Mouse (Mus musculus) duodenum, adult 2 months (tissue): ENCODE measurements around the gene Crocc. TPM values are rescaled to one million over a fixed set of nuclear protein-coding genes. Genes with fewer than 3 reads are reported as not detected.

Source experiments
- polyA plus RNA-seq: library from polyadenylated mRNA; depleted of rRNA; stranded (reverse); fragments of >200 nt; gene quantifications from 2 replicates; pipeline ENCODE4 v1.2.3, GENCODE M21; 2012; ENCODE audit warnings: low replicate concordance; rRNA removed

Crocc gene
- polyA plus RNA-seq, result 3.3 and 7.0 TPM in 2 replicates

DNA sequence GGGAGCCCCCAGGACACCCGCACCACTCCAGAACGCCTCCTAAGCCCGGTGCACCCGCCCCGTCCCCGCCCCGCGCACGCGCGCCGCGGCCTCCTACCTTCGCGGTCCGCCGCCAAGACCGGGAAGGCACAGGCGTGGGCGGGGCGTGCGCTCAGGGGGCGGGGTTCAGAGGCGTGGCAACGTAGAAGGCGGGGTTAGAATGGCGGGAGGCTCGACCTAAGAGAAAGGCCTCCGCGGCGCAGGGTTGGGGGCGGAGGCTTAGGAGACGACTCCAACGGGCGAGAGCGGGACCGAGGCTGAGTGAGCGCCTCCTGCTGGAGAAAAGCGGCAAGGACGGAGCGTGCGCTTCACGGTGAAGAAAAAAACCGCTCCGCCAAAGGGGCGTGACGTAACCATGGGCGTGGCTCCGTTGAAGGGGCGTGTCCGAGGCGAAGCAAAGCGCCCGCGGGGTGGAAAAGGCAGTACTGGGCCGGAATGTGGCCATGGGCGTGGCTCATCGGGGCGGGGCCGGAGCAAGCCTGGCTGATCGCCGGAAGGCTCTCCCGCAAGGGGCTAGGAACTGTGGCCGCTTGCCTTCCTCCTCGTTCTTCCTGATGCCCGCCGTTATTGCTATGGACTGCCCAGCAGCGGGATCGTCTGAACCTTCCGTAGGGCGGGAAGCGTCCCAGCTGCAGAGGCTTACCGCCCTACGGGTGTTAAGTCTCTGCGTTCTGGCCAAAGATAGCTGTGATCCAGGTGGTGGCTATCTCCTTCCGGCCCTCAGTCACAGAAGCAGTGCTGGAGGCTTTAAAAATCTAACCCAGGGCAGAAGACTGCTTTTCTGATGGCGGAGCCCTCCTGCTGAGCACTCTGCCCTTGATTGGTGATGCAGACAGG, at the start of gene Crocc:
TSS of gene Crocc (minus strand) at position 125 of the 876 bp plus-strand sequence.

DNA sequence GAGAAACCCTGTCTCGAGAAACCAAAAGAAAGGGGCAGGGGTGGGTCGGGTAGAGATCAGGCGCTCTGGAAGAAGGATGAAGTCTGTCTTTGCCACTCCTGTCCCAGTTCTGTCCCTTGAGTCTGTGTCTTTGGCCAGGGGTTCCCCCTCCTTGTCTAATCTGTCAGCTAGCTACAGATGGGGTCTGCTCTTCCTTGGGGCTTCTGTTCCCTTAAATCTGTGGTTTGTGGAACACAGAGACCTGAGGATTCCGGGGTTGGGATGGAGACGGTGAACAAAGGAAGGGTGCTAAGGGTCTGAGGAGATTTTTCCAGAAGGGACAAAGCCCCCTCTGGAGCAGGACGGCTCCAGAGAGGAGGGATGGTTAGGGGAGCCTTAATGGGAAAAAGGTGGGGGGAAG, 27.7 kb upstream of the Crocc start, which contains the start of gene Spata21:
TSS of gene Spata21 (plus strand) at position 301 of the 400 bp plus-strand sequence.

DNA sequence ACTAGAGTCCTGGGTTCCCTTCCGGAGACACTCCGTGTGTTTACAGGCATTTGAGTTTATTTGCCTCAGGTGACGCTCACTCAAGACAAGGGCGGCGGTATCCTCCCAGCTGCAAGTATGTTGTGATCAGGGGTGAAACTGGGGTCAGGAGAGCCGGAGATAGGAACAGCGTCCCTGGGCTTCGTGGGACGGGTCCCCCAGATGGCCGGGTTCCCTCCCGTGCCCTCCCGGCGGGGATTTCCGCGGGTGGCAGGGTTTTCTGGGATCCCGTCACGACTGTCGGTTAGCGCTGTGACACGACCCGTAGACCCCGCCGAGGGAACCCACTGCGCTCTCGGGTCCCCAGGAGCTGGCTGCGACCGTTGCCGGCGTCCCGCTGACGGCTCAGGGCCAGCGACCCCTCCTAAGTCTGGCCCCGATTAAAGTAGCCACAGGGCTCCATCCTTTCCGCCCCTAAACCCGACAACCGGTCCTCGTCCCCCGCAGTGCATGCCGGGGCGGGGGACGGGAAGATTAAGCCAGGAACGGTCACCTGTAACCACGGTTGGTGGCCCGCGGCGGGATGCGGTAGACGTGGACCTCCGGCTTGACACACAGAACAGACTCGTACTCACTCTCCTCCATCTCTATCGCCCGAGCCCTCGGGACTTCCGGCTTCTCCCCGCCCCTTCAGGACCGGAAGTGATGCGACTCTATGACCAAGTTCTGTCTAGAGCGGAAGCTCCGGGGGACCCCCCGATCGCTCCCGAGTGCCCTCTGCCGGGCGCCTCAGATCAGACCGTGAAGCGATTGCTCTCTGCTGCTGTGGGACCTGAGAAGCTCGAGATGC, 17.5 kb upstream of the Crocc start, which contains the start of gene Necap2:
TSS of gene Necap2 (minus strand) at position 677 of the 829 bp plus-strand sequence.

DNA sequence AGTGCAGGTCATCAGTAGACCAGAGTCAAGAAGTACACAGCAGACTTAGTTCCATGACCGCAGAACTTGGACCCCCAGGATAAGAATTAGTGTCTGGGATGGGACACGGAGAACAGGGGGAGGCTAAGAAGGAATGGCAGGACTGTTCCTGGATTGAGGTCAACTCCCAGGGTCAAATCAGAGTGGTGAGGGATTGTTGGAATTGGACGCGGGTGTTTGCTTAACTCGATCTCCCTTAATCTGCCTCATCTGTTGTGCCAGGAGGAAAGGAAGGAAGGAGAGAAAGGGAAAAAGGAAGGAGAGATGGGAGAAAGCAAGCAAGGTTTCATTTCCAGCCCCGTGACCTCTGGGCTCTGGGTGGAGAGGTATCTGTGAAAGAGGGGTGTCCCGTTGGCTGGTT, 50.2 kb downstream of the Crocc start, which contains the start of gene Mfap2:
TSS of gene Mfap2 (plus strand) at position 301 of the 400 bp plus-strand sequence.

GRCm38 (mm10) chr4:140986711-140987395, 73.5 kb downstream of the Crocc start, which contains the start of gene Atp13a2:
Gene Atp13a2 (plus strand): TSS chr4:140986873.

Other genes starting within 250 kb of the Crocc start
- 0.09 TPM in 1 of 2 replicates, not detected in the other for gene Padi3, start 249.9 kb downstream of the Crocc start, polyA plus RNA-seq
- 0.06 TPM in 1 of 2 replicates, not detected in the other for gene Padi1, start 214.8 kb downstream of the Crocc start, polyA plus RNA-seq
- 2.0 and 8.1 TPM in 2 replicates for gene Padi2, start 154.2 kb downstream of the Crocc start, polyA plus RNA-seq
- gene Sdhb, start 99.3 kb downstream of the Crocc start, polyA plus RNA-seq, result 331 and 578 TPM in 2 replicates
- 51.9 and 58.0 TPM in 2 replicates for gene Atp13a2, start 73.7 kb downstream of the Crocc start, polyA plus RNA-seq
- gene Mfap2, start 50.1 kb downstream of the Crocc start, polyA plus RNA-seq, result 14.6 and 18.5 TPM in 2 replicates
- gene Necap2, start 17.8 kb upstream of the Crocc start, polyA plus RNA-seq, result 50.1 and 75.6 TPM in 2 replicates
- not detected in 2 replicates for gene Spata21, start 27.8 kb upstream of the Crocc start, polyA plus RNA-seq
- gene Szrd1, start 79.2 kb upstream of the Crocc start, polyA plus RNA-seq, result 59.7 and 70.7 TPM in 2 replicates
- 8.5 and 10.2 TPM in 2 replicates for gene Fbxo42, start 87.4 kb upstream of the Crocc start, polyA plus RNA-seq
- 0.18 and 0.99 TPM in 2 replicates for gene Rsg1, start 153.4 kb upstream of the Crocc start, polyA plus RNA-seq
- 38.6 and 79.5 TPM in 2 replicates for gene Arhgef19, start 178.9 kb upstream of the Crocc start, polyA plus RNA-seq
- gene Epha2, start 240.7 kb upstream of the Crocc start, polyA plus RNA-seq, result 35.9 and 50.7 TPM in 2 replicates